Mouse (Mus musculus) layer of hippocampus, adult 2 months (tissue): ENCODE results near the gene Olfr1306. TPM values are rescaled to one million over a fixed set of nuclear protein-coding genes. Genes with fewer than 3 reads are reported as not detected.

Experiments
- DNase-seq, 2 experiments: peaks; one replicate each; pipeline ENCODE4 v3.0.0; 2022; ENCODE audit warnings: low spot score in 2 of 2
- H3K27ac ChIP-seq: fragments of 200-600 bp; 2 replicates; pipeline ENCODE4 v1.8.1; 2022
- H3K4me3 ChIP-seq: fragments of 200-600 bp; 2 replicates; pipeline ENCODE4 v1.8.1; 2022; ENCODE audit warnings: mild to moderate bottlenecking
- CTCF ChIP-seq: fragments of 200-600 bp; conservative IDR thresholded peaks from 2 replicates; pipeline ENCODE4 v1.8.1; 2022; ENCODE audit warnings: antibody characterized with exemption, mild to moderate bottlenecking, moderate library complexity
- long read RNA-seq, 2 experiments: library from polyadenylated mRNA; stranded (forward); transcript quantifications; one replicate each; pipeline ENCODE4 v2.0.0; 2021; ENCODE audit warnings: borderline mapping rate in 2 of 2
- total RNA-seq, 2 experiments: library from RNA; stranded (reverse); gene quantifications; 2 replicates each; pipeline ENCODE4 v1.2.3; 2021

The Olfr1306 gene
- total RNA-seq: not detected
- long read RNA-seq, experiment 1: 0 reads
- long read RNA-seq, experiment 2: 0 reads

DNA sequence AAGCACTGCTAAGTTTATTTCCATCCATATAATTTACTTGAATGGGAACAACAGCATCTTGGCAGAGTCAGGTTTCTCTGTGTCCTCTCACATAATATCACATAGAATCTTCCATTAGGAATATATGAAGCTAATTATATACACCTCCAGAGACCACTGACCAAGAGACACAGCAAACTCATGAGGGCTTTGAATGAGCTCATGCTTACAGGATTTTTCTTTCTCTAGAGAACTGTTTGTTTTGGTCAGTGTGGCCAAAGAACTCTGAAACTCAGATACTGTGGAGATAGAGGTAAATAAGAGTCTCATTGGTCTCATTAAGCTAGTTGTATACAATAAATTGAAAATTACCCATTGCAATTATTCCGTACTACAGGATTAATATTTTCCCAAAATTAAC is at the start of gene Olfr1306:
Olfr1306 (minus strand) TSS at position 101 of the 400 bp plus-strand sequence.
- no peak within 1 kb of the TSS for H3K4me3 ChIP-seq
- DNase-seq: no peak
- TF ChIP-seq CTCF: no peak
- no peak within 1 kb of the TSS for H3K27ac ChIP-seq

GRCm38 (mm10) chr2:111964844-111965243 is 48.8 kb upstream of the Olfr1306 start, which contains the start of gene Olfr1308:
Gene Olfr1308 (minus strand): TSS chr2:111964944.
- no peak for TF ChIP-seq CTCF
- no peak within 1 kb of the TSS for H3K4me3 ChIP-seq
- no peak within 1 kb of the TSS for H3K27ac ChIP-seq
- no peak for DNase-seq

GRCm38 (mm10) chr2:111949340-111949739 is 33.3 kb upstream of the Olfr1306 start, which contains the start of gene Olfr1307:
Gene Olfr1307 (minus strand): TSS chr2:111949440.
- H3K27ac ChIP-seq: no peak within 1 kb of the TSS
- TF ChIP-seq CTCF: no peak
- DNase-seq: no peak
- H3K4me3 ChIP-seq: no peak within 1 kb of the TSS

DNA sequence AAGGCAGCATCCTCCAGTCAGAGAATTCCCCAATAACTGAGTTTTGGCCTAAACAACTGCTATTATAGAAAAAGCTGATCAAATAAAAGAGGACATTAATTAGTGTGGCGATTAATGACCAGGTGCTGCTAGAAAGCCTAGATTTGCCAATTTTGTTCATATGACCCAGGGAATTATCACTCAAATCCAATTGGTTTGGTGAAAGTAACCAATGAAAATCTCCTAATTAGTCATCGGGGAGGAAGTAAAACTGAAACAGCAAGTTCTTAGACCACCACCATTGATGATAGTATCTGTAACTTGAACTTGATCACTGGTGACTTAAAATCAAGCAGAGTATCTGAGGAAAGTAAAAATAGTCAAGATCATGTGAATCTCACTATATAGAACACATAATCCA is 39.0 kb downstream of the Olfr1306 start, which contains the start of gene Olfr1305:
Olfr1305 (minus strand) TSS at position 101 of the 400 bp plus-strand sequence.
- H3K27ac ChIP-seq: no peak within 1 kb of the TSS
- TF ChIP-seq CTCF: no peak
- no peak for DNase-seq
- no peak within 1 kb of the TSS for H3K4me3 ChIP-seq

Other genes with a start within 250 kb of the Olfr1306 start
- gene Olfr1301, start 165.3 kb downstream of the Olfr1306 start, total RNA-seq: not detected
- not detected for gene Olfr1302, start 138.8 kb downstream of the Olfr1306 start, total RNA-seq
- not detected for gene Olfr1303, start 95.9 kb downstream of the Olfr1306 start, total RNA-seq
- gene Olfr1305, start 39.1 kb downstream of the Olfr1306 start, total RNA-seq: not detected
- gene Olfr1307, start 33.2 kb upstream of the Olfr1306 start, total RNA-seq: under 1 TPM; 0.02 to 0.05 TPM
- gene Olfr1308, start 48.7 kb upstream of the Olfr1306 start, total RNA-seq: not detected
- gene Olfr1309, start 74.0 kb upstream of the Olfr1306 start, total RNA-seq: not detected
- not detected for gene Olfr1310, start 96.4 kb upstream of the Olfr1306 start, total RNA-seq
- gene Olfr1311, start 108.1 kb upstream of the Olfr1306 start, total RNA-seq: not detected
- gene Olfr1312, start 134.0 kb upstream of the Olfr1306 start, total RNA-seq: not detected
- gene Olfr1313, start 161.6 kb upstream of the Olfr1306 start, total RNA-seq: not detected
- not detected for gene Olfr1314, start 180.5 kb upstream of the Olfr1306 start, total RNA-seq
- gene Olfr1315-ps1, start 199.2 kb upstream of the Olfr1306 start, total RNA-seq: not detected
- gene Olfr1316, start 218.7 kb upstream of the Olfr1306 start, total RNA-seq: not detected
- gene Olfr1317, start 224.1 kb upstream of the Olfr1306 start, total RNA-seq: not detected
- gene Olfr1318, start 237.9 kb upstream of the Olfr1306 start, total RNA-seq: not detected